Mouse (Mus musculus) cerebellum, adult 2 months (tissue): ENCODE measurements around the gene Rab23.

Source experiments
- CTCF ChIP-seq: fragments of 200-500 bp; IDR thresholded peaks from 2 replicates; pipeline ENCODE4 v1.5.1; 2011; ENCODE audit warnings: low read depth, mild to moderate bottlenecking, control low read depth, low read length, moderate library complexity, borderline replicate concordance; ENCODE audit not compliant: insufficient read depth
- POLR2A ChIP-seq: fragments of 200-500 bp; IDR thresholded peaks from 2 replicates; pipeline ENCODE4 v1.6.1; 2011; ENCODE audit warnings: low read length, control low read depth, borderline replicate concordance; ENCODE audit not compliant: insufficient read depth

DNA sequence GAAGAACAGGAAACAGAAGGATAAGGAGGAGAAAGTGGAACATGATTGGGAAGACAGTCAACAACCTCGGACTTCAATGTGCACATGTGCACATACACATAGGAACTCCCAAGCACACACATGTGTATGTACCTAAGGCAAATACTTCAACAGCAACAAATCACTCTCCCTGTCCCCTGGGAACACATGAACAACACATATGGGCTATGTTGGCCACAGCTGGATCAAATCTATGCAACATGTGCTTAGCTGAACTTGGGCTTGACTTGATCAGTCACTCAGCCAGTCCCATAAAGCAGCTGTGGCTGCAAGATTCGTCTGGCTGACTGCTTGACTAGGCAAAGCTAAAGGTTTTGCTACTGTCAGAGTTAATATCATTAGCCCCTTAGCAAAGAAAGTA is 30.9 kb upstream of the Rab23 start:
- TF ChIP-seq CTCF (no peak), POLR2A (no peak)
